ENCODE assay signal across 1 mouse cellular context in the genomic region with DNA sequence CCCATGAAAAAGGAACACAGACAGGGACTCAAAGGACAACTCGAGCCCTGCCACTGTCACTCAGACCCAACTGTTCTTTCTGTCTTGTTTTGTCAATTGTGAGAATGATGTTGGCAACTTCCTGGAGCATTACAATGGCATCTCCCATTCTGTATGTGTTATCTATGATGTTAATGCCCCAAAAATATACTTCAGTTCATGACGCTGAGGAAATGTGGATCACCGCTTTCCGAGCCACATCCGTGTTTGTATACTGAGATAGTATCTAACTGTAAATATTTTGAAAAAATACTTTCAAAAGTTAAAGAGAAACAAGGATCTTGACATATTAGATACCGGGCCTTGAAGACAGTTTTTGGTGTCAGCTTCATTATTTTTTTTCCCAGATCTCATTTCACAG.
TF ChIP-seq lines count a peak whose summit lies in the region.

No protein-coding gene starts in this region.

TF ChIP-seq in MEL, 35 proteins besides CTCF, POLR2A, EP300 and RAD21 (continued from another document):
- TF ChIP-seq BHLHE40 (IDR thresholded peaks at IDR 0.05; ENCODE audit: borderline replicate concordance, low read depth, low read length) = no peak
- TF ChIP-seq ZKSCAN1 (IDR thresholded peaks at IDR 0.05; ENCODE audit: low read depth, low read length) = no peak
- no peak for TF ChIP-seq MAFK (IDR thresholded peaks at IDR 0.05; ENCODE audit: borderline replicate concordance, low read depth, low read length)
- TF ChIP-seq GATA1 (IDR thresholded peaks at IDR 0.05; ENCODE audit: low read depth, low read length) = 0 out of 2 replicates have a peak, but pooled peaks have one; percentile 10
- TF ChIP-seq SMC3 (IDR thresholded peaks at IDR 0.05; ENCODE audit: low read depth, low read length) = no peak
- peak; percentile 63; the same call in 1 of the 2 replicates for TF ChIP-seq ETS1 (IDR thresholded peaks at IDR 0.05; ENCODE audit: low read depth, low read length)
- no peak for TF ChIP-seq NELFE (IDR thresholded peaks at IDR 0.05; ENCODE audit: low read depth, low read length)
- no peak for TF ChIP-seq ZMIZ1 (IDR thresholded peaks at IDR 0.05; ENCODE audit: low read depth, low read length)
- no peak for TF ChIP-seq USF1 (IDR thresholded peaks at IDR 0.05; ENCODE audit: low read depth, low read length)
- no peak for TF ChIP-seq TCF12 (IDR thresholded peaks at IDR 0.05; ENCODE audit: low read depth, low read length)
- TF ChIP-seq ZNF384 (IDR thresholded peaks at IDR 0.05; ENCODE audit: low read depth, low read length) = no peak
- TF ChIP-seq E2F4 (IDR thresholded peaks at IDR 0.05; ENCODE audit: borderline replicate concordance, low read depth, low read length) = no peak
- no peak for TF ChIP-seq JUND (IDR thresholded peaks at IDR 0.05; ENCODE audit: low read depth, low read length)
- no peak for TF ChIP-seq MYB (IDR thresholded peaks at IDR 0.05; ENCODE audit: low read depth, low read length)
- TF ChIP-seq POLR2AphosphoS5 (IDR thresholded peaks at IDR 0.05; ENCODE audit: borderline replicate concordance, low read depth, low read length) = no peak
- no peak for TF ChIP-seq UBTF (IDR thresholded peaks at IDR 0.05; ENCODE audit: borderline replicate concordance, insufficient read depth, low read depth, low read length)
- TF ChIP-seq MAX (IDR thresholded peaks at IDR 0.05; ENCODE audit: low read length) = no peak
- TF ChIP-seq RCOR1 (IDR thresholded peaks at IDR 0.05; ENCODE audit: low read depth, low read length) = no peak
- 0 out of 2 replicates have a peak, but pooled peaks have one; percentile 17 for TF ChIP-seq ELF1 (IDR thresholded peaks at IDR 0.05; ENCODE audit: low read depth, low read length)
- TF ChIP-seq TBP (IDR thresholded peaks at IDR 0.05; ENCODE audit: low read depth, low read length) = no peak
- TF ChIP-seq HCFC1 (IDR thresholded peaks at IDR 0.05; ENCODE audit: low read depth, low read length) = 0 out of 2 replicates have a peak, but pooled peaks have one; percentile 13
- TF ChIP-seq SIN3A (IDR thresholded peaks at IDR 0.05; ENCODE audit: low read length) = peak; percentile 56
- TF ChIP-seq CHD1 (IDR thresholded peaks at IDR 0.05; ENCODE audit: low read depth, low read length) = no peak
- no peak for TF ChIP-seq ZC3H11A (IDR thresholded peaks at IDR 0.05; ENCODE audit: low read depth, low read length)
- TF ChIP-seq MAZ (IDR thresholded peaks at IDR 0.05; ENCODE audit: low read depth, low read length) = no peak
- no peak for TF ChIP-seq KAT2A (conservative IDR thresholded peaks at IDR 0.05; ENCODE audit: low read depth, low read length)
